Mouse (Mus musculus): ENCODE results near the gene Dlgap1. TPM values are rescaled to one million over a fixed set of nuclear protein-coding genes. Genes with fewer than 3 reads are reported as not detected.
A peak's percentile ranks its signal among the peaks of the same experiment; 100 is the strongest.

Dlgap1 gene
- 2.9 and 3.7 TPM in 2 replicates for polyA plus RNA-seq (2014; fragmentation: Nextera tagmentation; extraction: Ambion mirVana)

DNA sequence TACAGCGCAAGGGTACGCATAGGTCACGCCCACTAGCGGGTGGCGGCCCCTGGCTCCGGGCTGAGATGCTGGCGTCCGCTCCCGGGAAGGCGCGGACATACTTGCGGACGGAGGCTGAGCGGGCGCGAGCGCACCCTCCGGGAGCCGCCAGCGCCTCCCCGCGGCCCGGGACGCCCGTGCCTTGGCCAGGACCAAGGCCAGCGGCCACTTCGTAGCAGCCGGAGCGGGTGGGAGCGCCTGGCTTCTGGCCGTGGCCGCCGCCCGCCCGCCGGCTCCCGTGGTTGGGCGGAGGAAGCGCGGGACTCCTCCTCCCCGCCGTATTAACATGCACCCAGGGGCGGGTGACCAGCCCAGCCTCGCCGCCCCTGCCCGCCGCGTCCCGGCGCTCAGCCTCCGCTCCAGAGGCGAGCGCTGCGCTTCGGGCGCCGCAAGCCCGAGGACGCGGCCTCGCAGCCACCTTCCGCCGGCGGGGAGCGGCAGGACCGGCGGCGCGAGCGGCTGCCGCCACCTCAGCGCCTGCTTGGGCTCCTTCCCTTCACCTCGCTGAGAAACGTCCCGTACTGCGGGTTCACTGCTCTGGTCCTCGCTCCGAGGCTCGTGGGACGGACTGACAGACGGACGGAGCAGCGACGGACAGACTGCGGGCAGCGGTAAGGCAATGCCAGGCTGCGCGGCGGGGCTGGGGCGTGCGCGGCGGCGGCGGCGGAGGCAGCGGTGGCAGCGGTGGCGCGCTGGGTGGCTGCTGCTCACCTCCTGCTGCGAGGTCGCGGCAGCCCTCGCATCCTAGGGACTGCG is at the start of gene Dlgap1:
Gene Dlgap1 (plus strand): TSS at position 53 of the 795 bp plus-strand sequence.
- H3K27ac ChIP-seq (ENCODE audit: low read depth) = no peak within 1 kb of the TSS
- peaks cover 30% of the 10 kb centered on the region for H3K27me3 ChIP-seq (replicated peaks; ENCODE audit: control insufficient read depth, insufficient read depth, low read length)
- no peaks in the 10 kb centered on the region for H3K9me3 ChIP-seq (ENCODE audit: control insufficient read depth, low read length)
- DNase-seq (ENCODE audit: low spot score) = peak; percentile 83
- H3K4me1 ChIP-seq (replicated peaks; ENCODE audit: control insufficient read depth, insufficient read depth, low read length) = no peaks in the 10 kb centered on the region; the same call in 1 of the 2 replicates
- peak; percentile 93 for ATAC-seq (replicated peaks; ENCODE audit: low FRiP score, low TSS enrichment, low read depth)
- H3K4me3 ChIP-seq (ENCODE audit: low read depth, low read length) = peak within 1 kb of the TSS; percentile 38
- WGBS = under 1% methylated on average over 90 of the region's 105 CpGs
- no peaks in the 10 kb centered on the region for H3K36me3 ChIP-seq (ENCODE audit: control insufficient read depth, insufficient read depth, low read length)
- peak within 1 kb of the TSS; percentile 83 for H3K4me2 ChIP-seq (ENCODE audit: low read length)
- no peak within 1 kb of the TSS; the same call in 1 of the 2 replicates for H3K9ac ChIP-seq (ENCODE audit: low read length)

DNA sequence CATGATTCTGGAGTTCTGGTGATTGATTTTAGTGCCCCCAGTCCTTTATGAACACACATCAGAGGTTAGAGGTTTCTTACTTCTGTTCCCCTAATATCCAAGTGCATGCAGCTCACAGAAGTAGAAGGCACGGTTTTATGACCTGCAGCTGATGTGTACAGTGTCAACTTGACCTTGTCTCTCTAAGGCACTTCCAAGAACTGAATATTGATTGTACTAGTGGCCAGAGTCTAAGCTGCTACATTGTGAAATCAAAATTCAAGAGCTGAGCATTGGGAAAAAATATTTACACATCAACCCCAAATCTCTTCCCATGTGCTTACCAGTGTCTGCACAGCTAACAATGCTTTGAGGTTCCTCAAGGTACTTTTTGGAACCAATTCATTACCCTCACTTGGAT is 13.9 kb upstream of the Dlgap1 start:
- H3K4me1 ChIP-seq (replicated peaks; ENCODE audit: control insufficient read depth, insufficient read depth, low read length) = no peaks in the 10 kb centered on the region

DNA sequence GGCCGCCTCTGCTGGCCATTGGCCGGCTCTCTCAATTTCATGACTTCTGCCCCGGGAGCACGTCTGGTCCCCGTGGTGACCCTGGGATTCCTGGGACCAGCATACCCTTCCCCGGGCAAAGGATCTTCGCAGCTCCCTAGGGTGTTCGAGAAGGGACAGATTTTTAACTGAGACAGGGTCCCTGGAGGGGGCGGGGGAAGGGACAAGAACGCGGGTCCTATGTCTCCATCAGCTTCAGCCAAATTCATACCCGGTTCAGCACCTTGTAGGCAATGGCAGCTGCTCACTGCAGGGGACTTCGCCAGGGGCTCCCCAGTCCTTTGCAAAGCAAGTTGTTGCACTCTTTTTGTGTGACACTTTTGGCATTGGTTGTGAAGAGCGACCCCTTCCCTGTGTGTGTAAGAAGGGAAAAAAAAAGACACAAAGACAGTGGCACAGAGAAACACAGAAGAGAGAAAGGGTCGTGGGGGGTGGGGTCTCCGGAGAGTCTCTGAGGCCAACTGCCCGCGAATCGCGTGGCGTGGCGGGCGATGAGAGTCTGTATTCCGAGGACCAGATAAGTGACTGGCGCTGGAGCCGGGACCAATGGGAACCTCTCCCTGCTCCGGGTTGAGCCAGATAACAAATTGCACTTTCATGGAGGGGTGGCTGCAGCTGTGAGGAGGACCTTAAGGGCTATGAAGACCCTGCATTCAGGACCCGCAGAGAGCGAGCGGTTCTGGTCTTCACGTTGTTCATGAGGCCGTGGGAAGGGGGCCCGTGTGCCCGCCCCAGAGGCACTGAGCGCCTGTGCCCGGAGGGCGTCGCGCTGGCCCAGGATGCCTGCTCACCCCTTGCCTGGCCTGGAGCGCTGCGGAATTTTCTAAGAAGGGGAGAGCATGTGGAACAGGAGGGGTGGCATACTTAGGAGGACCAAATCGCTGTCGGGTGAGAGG is 1.2 kb downstream of the Dlgap1 start:
- Histone ChIP-seq H3K27me3 (replicated peaks; ENCODE audit: control insufficient read depth, insufficient read depth, low read length) (peaks cover 30% of the 10 kb centered on the region), H3K4me3 (ENCODE audit: low read depth, low read length) (peak overlapping the region; percentile 38), H3K4me2 (ENCODE audit: low read length) (peak overlapping the region; percentile 83), H3K9ac (ENCODE audit: low read length) (no peak overlapping the region; the same call in 1 of the 2 replicates), H3K9me3 (ENCODE audit: control insufficient read depth, low read length) (no peaks in the 10 kb centered on the region), H3K4me1 (replicated peaks; ENCODE audit: control insufficient read depth, insufficient read depth, low read length) (no peaks in the 10 kb centered on the region; the same call in 1 of the 2 replicates), H3K27ac (ENCODE audit: low read depth) (no peak overlapping the region), H3K36me3 (ENCODE audit: control insufficient read depth, insufficient read depth, low read length) (no peaks in the 10 kb centered on the region)
- peak; percentile 66 for DNase-seq (ENCODE audit: low spot score)
- 1% methylated on average over 43 of the region's 43 CpGs for WGBS
- ATAC-seq (replicated peaks; ENCODE audit: low FRiP score, low TSS enrichment, low read depth) = peak; percentile 23; the same call in 1 of the 2 replicates

More for the DNA sequence above, 13.9 kb upstream of the Dlgap1 start:
- H3K4me3 ChIP-seq (ENCODE audit: low read depth, low read length) = no peak overlapping the region
- H3K27me3 ChIP-seq (replicated peaks; ENCODE audit: control insufficient read depth, insufficient read depth, low read length) = no peaks in the 10 kb centered on the region
- DNase-seq (ENCODE audit: low spot score) (no peak), ATAC-seq (replicated peaks; ENCODE audit: low FRiP score, low TSS enrichment, low read depth) (no peak)
- no peaks in the 10 kb centered on the region for H3K36me3 ChIP-seq (ENCODE audit: control insufficient read depth, insufficient read depth, low read length)
- no peak overlapping the region for H3K9ac ChIP-seq (ENCODE audit: low read length)
- H3K4me2 ChIP-seq (ENCODE audit: low read length) = no peak overlapping the region
- H3K9me3 ChIP-seq (ENCODE audit: control insufficient read depth, low read length) = no peaks in the 10 kb centered on the region
- no peak overlapping the region for H3K27ac ChIP-seq (ENCODE audit: low read depth)
- WGBS = 66% methylated on average over 1 of the region's 1 CpGs

DNA sequence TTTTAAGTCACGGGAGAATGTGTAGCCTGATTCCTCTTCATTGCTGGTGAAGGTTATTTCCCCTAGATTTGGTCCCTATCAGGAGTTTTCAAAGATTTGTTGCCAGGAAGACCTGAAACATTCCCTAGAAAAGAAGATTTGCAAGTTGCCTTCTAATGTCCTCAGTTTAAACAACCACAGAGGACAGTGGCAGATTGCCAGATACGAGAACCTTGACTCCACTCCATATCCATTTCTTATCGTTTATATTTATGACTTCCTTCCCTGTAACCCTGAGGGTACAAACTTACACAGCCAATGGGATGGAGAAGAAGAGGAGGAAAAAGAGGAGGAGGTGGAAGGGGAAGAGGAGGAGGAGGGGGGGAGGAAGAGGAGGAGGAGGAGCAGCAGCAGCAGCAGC is 4.2 kb downstream of the Dlgap1 start:
- 48% methylated on average over 3 of the region's 3 CpGs for WGBS

DNA sequence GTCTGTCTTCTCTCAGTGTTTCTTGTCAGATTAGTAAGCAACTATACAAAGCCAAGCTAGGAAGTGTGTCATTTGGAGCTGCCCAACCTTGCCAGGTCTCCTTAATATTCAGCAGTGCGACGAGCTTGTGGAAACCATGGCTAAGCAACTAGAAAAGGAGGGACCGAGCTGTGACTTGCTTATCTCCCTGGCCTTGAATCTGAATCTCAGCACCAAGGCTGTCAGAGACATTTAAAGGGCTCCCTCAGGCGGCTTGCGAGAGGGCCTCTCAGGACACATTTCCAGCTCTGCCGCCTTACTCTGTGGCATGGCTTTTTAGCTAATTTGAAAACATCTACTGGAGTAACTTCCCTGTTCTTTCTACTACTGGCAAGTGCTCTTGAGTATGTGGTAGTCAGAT is 5.1 kb downstream of the Dlgap1 start:
- no peak overlapping the region for H3K27ac ChIP-seq (ENCODE audit: low read depth)
- no peak overlapping the region for H3K4me2 ChIP-seq (ENCODE audit: low read length)

More for the DNA sequence above, 4.2 kb downstream of the Dlgap1 start:
- H3K9me3 ChIP-seq (ENCODE audit: control insufficient read depth, low read length) = no peaks in the 10 kb centered on the region
- H3K36me3 ChIP-seq (ENCODE audit: control insufficient read depth, insufficient read depth, low read length) = no peaks in the 10 kb centered on the region
- H3K4me2 ChIP-seq (ENCODE audit: low read length) = no peak overlapping the region
- no peak for ATAC-seq (replicated peaks; ENCODE audit: low FRiP score, low TSS enrichment, low read depth)
- peaks cover 30% of the 10 kb centered on the region for H3K27me3 ChIP-seq (replicated peaks; ENCODE audit: control insufficient read depth, insufficient read depth, low read length)
- H3K4me1 ChIP-seq (replicated peaks; ENCODE audit: control insufficient read depth, insufficient read depth, low read length) = no peaks in the 10 kb centered on the region; the same call in 1 of the 2 replicates
- H3K9ac ChIP-seq (ENCODE audit: low read length) = no peak overlapping the region
- H3K27ac ChIP-seq (ENCODE audit: low read depth) = no peak overlapping the region
- no peak overlapping the region for H3K4me3 ChIP-seq (ENCODE audit: low read depth, low read length)
- no peak for DNase-seq (ENCODE audit: low spot score)

DNA sequence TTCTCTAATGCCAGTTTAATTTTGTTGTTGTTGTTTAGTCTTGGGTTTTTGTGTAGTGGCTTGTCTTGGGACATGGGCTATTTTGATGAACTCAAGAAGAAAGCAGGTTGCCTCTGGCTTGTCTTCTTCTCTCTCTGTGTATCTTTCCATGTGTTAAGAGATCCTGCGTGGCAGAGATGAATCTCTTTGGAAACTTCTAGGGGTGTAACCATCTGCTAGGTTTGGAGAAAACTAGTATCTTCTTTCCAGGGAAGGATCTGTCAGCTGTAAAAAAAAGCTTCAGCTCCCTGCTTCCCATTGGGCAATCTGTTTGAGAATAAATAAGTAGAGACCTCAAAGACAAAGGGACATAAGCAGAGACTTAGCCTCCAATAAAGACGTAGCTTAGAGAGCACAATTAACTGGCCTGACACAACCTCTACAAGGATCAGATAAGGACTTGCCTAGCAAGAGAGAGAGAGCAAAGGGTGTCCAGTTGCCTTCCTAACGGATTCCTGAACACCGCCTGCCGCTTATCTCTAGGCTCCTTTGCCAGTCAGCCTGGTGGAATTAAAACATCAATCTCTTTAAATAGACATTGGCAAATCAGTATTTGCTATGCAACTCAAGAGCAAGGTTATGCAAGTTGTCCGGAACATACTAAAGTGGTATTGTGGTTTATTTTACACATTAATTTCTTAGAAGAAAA is 13.5 kb downstream of the Dlgap1 start:
- H3K4me3 ChIP-seq (ENCODE audit: low read depth, low read length) = no peak overlapping the region
- ATAC-seq (replicated peaks; ENCODE audit: low FRiP score, low TSS enrichment, low read depth) (no peak), DNase-seq (ENCODE audit: low spot score) (no peak)
- H3K4me1 ChIP-seq (replicated peaks; ENCODE audit: control insufficient read depth, insufficient read depth, low read length) = no peaks in the 10 kb centered on the region
- H3K36me3 ChIP-seq (ENCODE audit: control insufficient read depth, insufficient read depth, low read length) = no peaks in the 10 kb centered on the region
- no peaks in the 10 kb centered on the region for H3K9me3 ChIP-seq (ENCODE audit: control insufficient read depth, low read length)
- H3K27ac ChIP-seq (ENCODE audit: low read depth) = no peak overlapping the region
- 50% methylated on average over 6 of the region's 6 CpGs for WGBS
- H3K4me2 ChIP-seq (ENCODE audit: low read length) = no peak overlapping the region
- no peaks in the 10 kb centered on the region for H3K27me3 ChIP-seq (replicated peaks; ENCODE audit: control insufficient read depth, insufficient read depth, low read length)
- H3K9ac ChIP-seq (ENCODE audit: low read length) = no peak overlapping the region

More for the DNA sequence above, 5.1 kb downstream of the Dlgap1 start:
- peaks cover 26% of the 10 kb centered on the region for H3K27me3 ChIP-seq (replicated peaks; ENCODE audit: control insufficient read depth, insufficient read depth, low read length)
- ATAC-seq (replicated peaks; ENCODE audit: low FRiP score, low TSS enrichment, low read depth) (no peak), DNase-seq (ENCODE audit: low spot score) (no peak)
- no peak overlapping the region for H3K4me3 ChIP-seq (ENCODE audit: low read depth, low read length)
- H3K36me3 ChIP-seq (ENCODE audit: control insufficient read depth, insufficient read depth, low read length) = no peaks in the 10 kb centered on the region
- no peaks in the 10 kb centered on the region for H3K9me3 ChIP-seq (ENCODE audit: control insufficient read depth, low read length)
- H3K4me1 ChIP-seq (replicated peaks; ENCODE audit: control insufficient read depth, insufficient read depth, low read length) = no peaks in the 10 kb centered on the region; the same call in 1 of the 2 replicates
- WGBS = 57% methylated on average over 6 of the region's 6 CpGs
- H3K9ac ChIP-seq (ENCODE audit: low read length) = no peak overlapping the region

DNA sequence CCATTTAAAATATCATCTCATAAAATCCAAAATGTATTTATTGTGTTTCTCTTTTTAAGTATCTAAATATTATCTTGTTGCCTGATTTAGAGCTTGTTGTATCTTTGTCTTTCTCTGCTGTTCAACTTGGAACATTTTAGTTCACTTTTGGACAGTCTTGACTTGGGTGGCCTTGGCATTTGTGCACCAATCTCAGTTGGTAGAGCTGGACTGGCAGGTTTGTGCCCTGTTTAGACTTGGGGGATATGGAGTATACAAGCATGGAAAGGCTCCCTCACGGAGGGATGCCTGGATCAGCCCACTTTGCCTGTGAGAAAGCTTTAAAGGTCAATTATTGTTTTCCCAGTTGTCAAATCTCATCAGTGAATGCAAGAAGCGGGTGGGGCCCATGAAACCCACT is 27.5 kb downstream of the Dlgap1 start:
- ATAC-seq (replicated peaks; ENCODE audit: low FRiP score, low TSS enrichment, low read depth) = no peak
- WGBS = 78% methylated on average over 2 of the region's 2 CpGs
- no peaks in the 10 kb centered on the region for H3K27me3 ChIP-seq (replicated peaks; ENCODE audit: control insufficient read depth, insufficient read depth, low read length)
- H3K36me3 ChIP-seq (ENCODE audit: control insufficient read depth, insufficient read depth, low read length) = no peaks in the 10 kb centered on the region
- no peaks in the 10 kb centered on the region for H3K4me1 ChIP-seq (replicated peaks; ENCODE audit: control insufficient read depth, insufficient read depth, low read length)
- no peak overlapping the region for H3K4me2 ChIP-seq (ENCODE audit: low read length)
- no peak overlapping the region for H3K4me3 ChIP-seq (ENCODE audit: low read depth, low read length)
- no peak for DNase-seq (ENCODE audit: low spot score)
- no peak overlapping the region for H3K27ac ChIP-seq (ENCODE audit: low read depth)
- H3K9ac ChIP-seq (ENCODE audit: low read length) = no peak overlapping the region
- H3K9me3 ChIP-seq (ENCODE audit: control insufficient read depth, low read length) = no peaks in the 10 kb centered on the region

DNA sequence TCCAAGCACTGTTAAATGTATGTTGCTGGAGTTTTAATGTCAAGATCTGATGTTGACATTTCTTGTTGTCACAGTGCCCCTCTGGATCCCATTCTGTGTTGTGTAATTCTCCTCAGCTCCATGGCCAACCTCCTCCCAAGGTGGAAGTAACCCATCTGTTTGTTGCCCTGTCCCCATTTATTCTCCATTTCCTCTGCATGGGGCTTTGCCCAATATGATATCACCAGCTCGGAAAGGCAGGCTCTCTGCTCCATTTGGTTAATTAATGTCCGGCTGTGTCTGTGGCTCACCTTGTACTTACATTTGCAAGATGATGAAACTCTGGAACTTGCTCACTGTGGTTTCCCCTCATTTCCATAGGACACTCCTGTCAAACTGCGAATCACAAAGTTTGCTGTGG is 33.2 kb downstream of the Dlgap1 start:
- Histone ChIP-seq H3K4me2 (ENCODE audit: low read length) (no peak overlapping the region), H3K27ac (ENCODE audit: low read depth) (no peak overlapping the region), H3K4me3 (ENCODE audit: low read depth, low read length) (no peak overlapping the region), H3K9me3 (ENCODE audit: control insufficient read depth, low read length) (no peaks in the 10 kb centered on the region), H3K27me3 (replicated peaks; ENCODE audit: control insufficient read depth, insufficient read depth, low read length) (no peaks in the 10 kb centered on the region), H3K4me1 (replicated peaks; ENCODE audit: control insufficient read depth, insufficient read depth, low read length) (no peaks in the 10 kb centered on the region), H3K36me3 (ENCODE audit: control insufficient read depth, insufficient read depth, low read length) (no peaks in the 10 kb centered on the region), H3K9ac (ENCODE audit: low read length) (no peak overlapping the region)
- no peak for DNase-seq (ENCODE audit: low spot score)
- 88% methylated on average over 3 of the region's 3 CpGs for WGBS
- ATAC-seq (replicated peaks; ENCODE audit: low FRiP score, low TSS enrichment, low read depth) = no peak
